In genomic region chr5:134688718-134689284, GRCm38 (mm10) we compare ENCODE assay signal across 8 mouse cellular contexts. TPM values are rescaled to one million over a fixed set of nuclear protein-coding genes. Genes with fewer than 3 reads are reported as not detected.
DNase-seq lines count a peak whose midpoint lies in the region; ATAC-seq lines count a peak whose summit lies in the region.

No protein-coding gene starts in this region.

- under 1% methylated on average over 38 of the region's 38 CpGs for WGBS in hindbrain, embryonic 11.5 days

- H3K36me3 ChIP-seq in hindbrain, embryonic 11.5 days (ENCODE audit: control insufficient read depth, insufficient read depth, low read length) = no peaks in the 10 kb centered on the region

- no peaks in the 10 kb centered on the region for H3K27me3 ChIP-seq in hindbrain, embryonic 11.5 days (ENCODE audit: control insufficient read depth, insufficient read depth, low read length)

- ATAC-seq in hindbrain, embryonic 11.5 days (ENCODE audit: low FRiP score) = peak; percentile 96

- peak overlapping the region; percentile 61 for H3K27ac ChIP-seq in hindbrain, embryonic 11.5 days (ENCODE audit: low read depth, low read length)

- 0 out of 2 replicates have a peak, but pooled peaks cover 2% of the 10 kb centered on the region for H3K4me1 ChIP-seq in hindbrain, embryonic 11.5 days (replicated peaks; ENCODE audit: control insufficient read depth, insufficient read depth, low read length)

- no peaks in the 10 kb centered on the region for H3K9me3 ChIP-seq in hindbrain, embryonic 11.5 days (ENCODE audit: control insufficient read depth, low read length)

- H3K4me3 ChIP-seq in hindbrain, embryonic 11.5 days (ENCODE audit: low read depth, low read length) = peak overlapping the region; percentile 65

- H3K9ac ChIP-seq in hindbrain, embryonic 11.5 days (ENCODE audit: low read depth, low read length) = peak overlapping the region; percentile 31; the same call in 1 of the 2 replicates

- peak overlapping the region; percentile 72 for H3K4me2 ChIP-seq in hindbrain, embryonic 11.5 days (replicated peaks; ENCODE audit: low read depth, low read length)

- peak; percentile 99 for DNase-seq in Muller cell, postnatal 12 days (ENCODE audit: inconsistent ontology term)
- DNase-seq in cerebellum, adult 9-11 months = peak; percentile 99
- DNase-seq in frontal cortex, adult 2 months (ENCODE audit: extremely low spot score in 1 of 2, low spot score in 1 of 2) = peak; percentile 98 to 99
- peak; percentile 99 for DNase-seq in hindbrain, embryonic 11.5 days (ENCODE audit: low spot score)
- peak; percentile 98 for DNase-seq in layer of hippocampus, postnatal 10 days (ENCODE audit: low spot score in 2 of 2)
- peak; percentile 100 for DNase-seq in lung, postnatal 10 days
- peak; percentile 99 for DNase-seq in ovary, postnatal 36 days (ENCODE audit: low spot score)
- peak; percentile 99 for DNase-seq in thymus, postnatal 25 days

RNA-seq across cellular contexts. Expression of gene Limk1, which starts 0.4 kb away (rescaled TPM):
- 46.2 and 50.7 TPM in 2 replicates for polyA plus RNA-seq in frontal cortex, adult 2 months (2012; rRNA removed)
- 12.4 and 14.7 TPM in 2 replicates for polyA plus RNA-seq in hindbrain, embryonic 11.5 days (2014; fragmentation: Nextera tagmentation; extraction: Ambion mirVana)
- 10 to 100 TPM; 59.1 to 67.5 TPM for total RNA-seq in layer of hippocampus, postnatal 10 days (2021)

RNA-seq across cellular contexts. Expression of gene Eif4h, which starts 49.5 kb away (rescaled TPM):
- polyA plus RNA-seq in frontal cortex, adult 2 months (2012; rRNA removed) = 343 and 362 TPM in 2 replicates
- polyA plus RNA-seq in hindbrain, embryonic 11.5 days (2014; fragmentation: Nextera tagmentation; extraction: Ambion mirVana) = 434 and 445 TPM in 2 replicates
- 100 to 1,000 TPM; 285 to 302 TPM for total RNA-seq in layer of hippocampus, postnatal 10 days (2021)

RNA-seq across cellular contexts. Expression of gene Eln, which starts 58.3 kb away (rescaled TPM):
- polyA plus RNA-seq in frontal cortex, adult 2 months (2012; rRNA removed) = 11.8 and 12.2 TPM in 2 replicates
- polyA plus RNA-seq in hindbrain, embryonic 11.5 days (2014; fragmentation: Nextera tagmentation; extraction: Ambion mirVana) = 1.7 and 1.8 TPM in 2 replicates
- 10 to 100 TPM; 94.0 to 99.5 TPM for total RNA-seq in layer of hippocampus, postnatal 10 days (2021)

Comparison
In these comparisons a context has a peak if more than half of its experiments do, and no peak if none do; other contexts are left out.
1. Peak in every context shown above with its lines: DNase-seq, ATAC-seq, H3K4me3 ChIP-seq and H3K27ac ChIP-seq.